Mouse (Mus musculus) intestine, embryonic 16.5 days (tissue): Measurements from ENCODE around the gene Ehd1. TPM values are rescaled to one million over a fixed set of nuclear protein-coding genes. Genes with fewer than 3 reads are reported as not detected.

Experiments
- ATAC-seq: fragments of 200-750 bp; cut with Nextera tagmentation; 2 replicates; pipeline ENCODE4 v1.8.0; 2017; ENCODE audit warnings: moderate TSS enrichment, moderate library complexity
- H3K27ac ChIP-seq: fragments of 300-500 bp; sonication (generic); 2 replicates; pipeline ENCODE4 v1.5.1; 2014; ENCODE audit warnings: mild to moderate bottlenecking, low read length
- H3K27me3 ChIP-seq: fragments of 300-500 bp; sonication (generic); replicated peaks from 2 replicates; pipeline ENCODE4 v1.6.1; 2014; ENCODE audit warnings: low read length, control low read depth, mixed read lengths; ENCODE audit not compliant: control insufficient read depth, insufficient read depth
- H3K36me3 ChIP-seq: fragments of 300-500 bp; sonication (generic); 2 replicates; pipeline ENCODE4 v1.6.1; 2014; ENCODE audit warnings: low read length, control low read depth; ENCODE audit not compliant: control insufficient read depth, insufficient read depth
- H3K4me1 ChIP-seq: fragments of 300-500 bp; sonication (generic); 2 replicates; pipeline ENCODE4 v1.6.1; 2014; ENCODE audit warnings: low read length, control low read depth, mixed read lengths; ENCODE audit not compliant: control insufficient read depth, insufficient read depth
- H3K4me2 ChIP-seq: fragments of 300-500 bp; sonication (generic); 2 replicates; pipeline ENCODE4 v1.6.1; 2014; ENCODE audit warnings: low read depth, low read length, control low read depth
- H3K4me3 ChIP-seq: fragments of 300-500 bp; sonication (generic); 2 replicates; pipeline ENCODE4 v1.5.1; 2014; ENCODE audit warnings: mild to moderate bottlenecking, low read length
- H3K9ac ChIP-seq: fragments of 300-500 bp; sonication (generic); 2 replicates; pipeline ENCODE4 v1.6.1; 2014; ENCODE audit warnings: low read depth, low read length
- H3K9me3 ChIP-seq: fragments of 300-500 bp; sonication (generic); 2 replicates; pipeline ENCODE4 v1.6.1; 2016; ENCODE audit warnings: low read length, control low read depth; ENCODE audit not compliant: control insufficient read depth
- WGBS: fragments of 180-500 bp; shearing (Covaris S2); extraction: QIAGEN DNeasy Blood & Tissue Kit; methylation state at CpG from one replicate; pipeline ENCODE4 v1.1.7; 2014; 5-methylcytosine and 5-hydroxymethylcytosine counted together
- polyA plus RNA-seq: library from polyadenylated mRNA; unstranded; fragments of >200 nt; fragmentation: Nextera tagmentation; extraction: Ambion mirVana; gene quantifications from 2 replicates; pipeline ENCODE4 v1.2.1, GENCODE M21; 2015

The Ehd1 gene
- polyA plus RNA-seq, 1 experiment from 2014 or later, result 135 TPM

- peaks cover 20% of the 10 kb centered on the region for H3K4me1 ChIP-seq
- 0% methylated on average over 9 of the region's 9 CpGs for WGBS
- peak overlapping the region; percentile 87 for H3K9ac ChIP-seq
- peak; percentile 92 for ATAC-seq
- H3K27ac ChIP-seq, result peak overlapping the region; percentile 96
- H3K9me3 ChIP-seq, result no peaks in the 10 kb centered on the region
- peak overlapping the region; percentile 83 for H3K4me3 ChIP-seq
- no peaks in the 10 kb centered on the region for H3K36me3 ChIP-seq
- H3K27me3 ChIP-seq, result no peaks in the 10 kb centered on the region
- H3K4me2 ChIP-seq, result peak overlapping the region; percentile 85
Measured at GRCm38 (mm10) chr19:6236053-6236441, 40.5 kb upstream of the Ehd1 start.

GRCm38 (mm10) chr19:6236842-6237241, 39.7 kb upstream of the Ehd1 start:
- no peaks in the 10 kb centered on the region for H3K27me3 ChIP-seq
- no peak for ATAC-seq
- H3K9me3 ChIP-seq, result no peaks in the 10 kb centered on the region
- WGBS, result 66% methylated on average over 7 of the region's 7 CpGs
- no peak overlapping the region for H3K27ac ChIP-seq
- no peak overlapping the region for H3K4me2 ChIP-seq
- peaks cover 20% of the 10 kb centered on the region for H3K4me1 ChIP-seq
- H3K4me3 ChIP-seq, result no peak overlapping the region
- no peak overlapping the region for H3K9ac ChIP-seq
- no peaks in the 10 kb centered on the region for H3K36me3 ChIP-seq

- Histone ChIP-seq H3K9ac (no peak overlapping the region), H3K4me1 (peaks cover 35% of the 10 kb centered on the region), H3K4me2 (no peak overlapping the region), H3K4me3 (no peak overlapping the region), H3K36me3 (no peaks in the 10 kb centered on the region), H3K27ac (no peak overlapping the region), H3K27me3 (no peaks in the 10 kb centered on the region), H3K9me3 (no peaks in the 10 kb centered on the region)
- no peak for ATAC-seq
Measured at GRCm38 (mm10) chr19:6238740-6239139, 37.8 kb upstream of the Ehd1 start.

- WGBS, result 33% methylated on average over 1 of the region's 1 CpGs
- Histone ChIP-seq H3K27me3 (no peaks in the 10 kb centered on the region), H3K4me2 (no peak overlapping the region), H3K9ac (no peak overlapping the region), H3K4me3 (no peak overlapping the region), H3K9me3 (no peaks in the 10 kb centered on the region), H3K27ac (no peak overlapping the region), H3K36me3 (0 out of 2 replicates have a peak, but pooled peaks cover 3% of the 10 kb centered on the region), H3K4me1 (peaks cover 23% of the 10 kb centered on the region)
- no peak for ATAC-seq
Measured at GRCm38 (mm10) chr19:6240136-6240535, 36.4 kb upstream of the Ehd1 start.

GRCm38 (mm10) chr19:6240725-6241124, 35.8 kb upstream of the Ehd1 start:
- Histone ChIP-seq H3K9ac (peak overlapping the region; percentile 21; the same call in 1 of the 2 replicates), H3K4me1 (peaks cover 23% of the 10 kb centered on the region), H3K27ac (peak overlapping the region; percentile 37; the same call in 1 of the 2 replicates), H3K9me3 (no peaks in the 10 kb centered on the region), H3K4me2 (peak overlapping the region; percentile 33; the same call in 1 of the 2 replicates), H3K36me3 (peaks cover 7% of the 10 kb centered on the region; the same call in 1 of the 2 replicates), H3K27me3 (no peaks in the 10 kb centered on the region), H3K4me3 (no peak overlapping the region)
- WGBS, result 30% methylated on average over 5 of the region's 5 CpGs
- ATAC-seq, result no peak

GRCm38 (mm10) chr19:6241274-6242107, 35.0 kb upstream of the Ehd1 start, which contains the start of gene Atg2a:
Atg2a (plus strand) TSS chr19:6241668.
- H3K4me2 ChIP-seq, result peak within 1 kb of the TSS; percentile 72
- peak within 1 kb of the TSS; percentile 87 for H3K9ac ChIP-seq
- H3K4me1 ChIP-seq, result peaks cover 21% of the 10 kb centered on the region
- peak; percentile 94 for ATAC-seq
- H3K27me3 ChIP-seq, result no peaks in the 10 kb centered on the region
- under 1% methylated on average over 55 of the region's 55 CpGs for whole genome bisulfite sequencing
- peak within 1 kb of the TSS; percentile 81 for H3K4me3 ChIP-seq
- H3K27ac ChIP-seq, result peak within 1 kb of the TSS; percentile 75
- H3K36me3 ChIP-seq, result peaks cover 11% of the 10 kb centered on the region; the same call in 1 of the 2 replicates
- H3K9me3 ChIP-seq, result no peaks in the 10 kb centered on the region

- Histone ChIP-seq H3K4me3 (peak overlapping the region; percentile 81), H3K4me1 (peaks cover 20% of the 10 kb centered on the region), H3K36me3 (peaks cover 12% of the 10 kb centered on the region; the same call in 1 of the 2 replicates), H3K9ac (peak overlapping the region; percentile 87), H3K4me2 (peak overlapping the region; percentile 72), H3K27ac (peak overlapping the region; percentile 75), H3K27me3 (no peaks in the 10 kb centered on the region), H3K9me3 (no peaks in the 10 kb centered on the region)
- WGBS, result 0% methylated on average over 4 of the region's 4 CpGs
- peak; percentile 42 for ATAC-seq
Measured at GRCm38 (mm10) chr19:6242281-6242680, 34.2 kb upstream of the Ehd1 start.

- 78% methylated on average over 5 of the region's 5 CpGs for WGBS
- H3K4me3 ChIP-seq, result no peak overlapping the region
- peak overlapping the region; percentile 33; the same call in 1 of the 2 replicates for H3K9ac ChIP-seq
Measured at GRCm38 (mm10) chr19:6243226-6243625, 33.3 kb upstream of the Ehd1 start.

GRCm38 (mm10) chr19:6245806-6246205, 30.7 kb upstream of the Ehd1 start:
- Histone ChIP-seq H3K36me3 (peaks cover 18% of the 10 kb centered on the region), H3K9ac (no peak overlapping the region), H3K27me3 (no peaks in the 10 kb centered on the region), H3K4me1 (peaks cover 15% of the 10 kb centered on the region), H3K27ac (no peak overlapping the region), H3K9me3 (no peaks in the 10 kb centered on the region), H3K4me3 (no peak overlapping the region), H3K4me2 (no peak overlapping the region)
- ATAC-seq, result no peak
- WGBS, result 61% methylated on average over 1 of the region's 1 CpGs

More at GRCm38 (mm10) chr19:6243226-6243625, 33.3 kb upstream of the Ehd1 start:
- H3K4me1 ChIP-seq, result peaks cover 20% of the 10 kb centered on the region
- no peak for ATAC-seq
- H3K27ac ChIP-seq, result no peak overlapping the region
- H3K4me2 ChIP-seq, result no peak overlapping the region
- peaks cover 18% of the 10 kb centered on the region for H3K36me3 ChIP-seq
- no peaks in the 10 kb centered on the region for H3K9me3 ChIP-seq
- H3K27me3 ChIP-seq, result no peaks in the 10 kb centered on the region
